Mouse (Mus musculus): ENCODE measurements at regions not wholly inside any gene's neighbourhood (a gene's known extent, or its start where the extent isn't known, plus 50 kb on each side); places are given as distances from the start of the nearest gene placed in this dataset.

- H3K4me3 ChIP-seq (replicated peaks in 1 of 3; ENCODE audit: low read depth in 2 of 3, low read length in 2 of 3, poor library complexity in 1 of 3), result no peak overlapping the region
- TF ChIP-seq MAFK (IDR thresholded peaks at IDR 0.05; ENCODE audit: insufficient replicate concordance, low read length) (no peak), BHLHE40 (IDR thresholded peaks at IDR 0.05; ENCODE audit: low read depth, low read length) (no peak), HCFC1 (IDR thresholded peaks at IDR 0.05; ENCODE audit: low read depth, low read length) (no peak), CHD1 (IDR thresholded peaks at IDR 0.05; ENCODE audit: low read depth, low read length) (no peak), USF1 (IDR thresholded peaks at IDR 0.05; ENCODE audit: low read depth, low read length) (no peak), JUN (IDR thresholded peaks at IDR 0.05; ENCODE audit: insufficient read depth, low read depth, low read length) (no peak), MAX (IDR thresholded peaks at IDR 0.05; ENCODE audit: low read length) (no peak), UBTF (IDR thresholded peaks at IDR 0.05; ENCODE audit: low read depth, low read length) (no peak), ELF1 (IDR thresholded peaks at IDR 0.05; ENCODE audit: low read depth, low read length) (no peak), USF2 (conservative IDR thresholded peaks at IDR 0.05; ENCODE audit: low read depth, low read length) (no peak)
- in situ Hi-C loops (cut with MboI; ENCODE audit: low pct_ligation_motif_present, low pct_unique_long_range_greater_than_20kb, low sequenced_read_pairs) (loop anchor here (25.0 kb wide), 1 partner anchor 440 kb away; no protein-coding TSS in a partner anchor), dilution Hi-C loops (cut with MboI; ENCODE audit: extremely low pct_ligation_motif_present, extremely low pct_unique_long_range_greater_than_20kb, low sequenced_read_pairs) (no loop called here)
- H3K36me3 ChIP-seq (replicated peaks in 1 of 2; ENCODE audit: control insufficient read depth in 1 of 2, insufficient read depth in 1 of 2, low read length in 1 of 2), result peaks cover 4 to 29% of the 10 kb centered on the region in 2 experiments
- no peak for DNase-seq (ENCODE audit: extremely low read depth)
- peaks cover 5% of the 10 kb centered on the region for H3K79me2 ChIP-seq (replicated peaks; ENCODE audit: control insufficient read depth, extremely low read depth, insufficient read depth, poor library complexity, severe bottlenecking)
- no peaks in the 10 kb centered on the region for H3K27me3 ChIP-seq (replicated peaks)
- no peak overlapping the region for H3K9ac ChIP-seq (ENCODE audit: insufficient read depth, low read depth)
- peaks cover 2% of the 10 kb centered on the region for H3K9me3 ChIP-seq (replicated peaks; ENCODE audit: low read length)
- no peak overlapping the region for H3K27ac ChIP-seq (ENCODE audit: insufficient read depth, low read depth)
- H3K4me2 ChIP-seq (ENCODE audit: insufficient read depth, low read depth, poor library complexity, severe bottlenecking), result no peak overlapping the region
- H3K4me1 ChIP-seq (ENCODE audit: control insufficient read depth in 1 of 2, insufficient read depth in 2 of 2), result peaks cover 0 to 14% of the 10 kb centered on the region in 2 experiments; a peak in 3 of 4 replicates
These were observed 152.1 kb downstream of the Katnal1 start for GRCm38 (mm10) chr5:148776796-148777659.

- no peak overlapping the region for H3K4me2 ChIP-seq (ENCODE audit: insufficient read depth, low read depth, poor library complexity, severe bottlenecking)
- no peaks in the 10 kb centered on the region for H3K27me3 ChIP-seq (replicated peaks)
- H3K36me3 ChIP-seq (replicated peaks in 1 of 2; ENCODE audit: control insufficient read depth in 1 of 2, insufficient read depth in 1 of 2, low read length in 1 of 2), result peaks cover 8 to 43% of the 10 kb centered on the region in 2 experiments
- peaks cover 0 to 14% of the 10 kb centered on the region in 2 experiments; a peak in 3 of 4 replicates for H3K4me1 ChIP-seq (ENCODE audit: control insufficient read depth in 1 of 2, insufficient read depth in 2 of 2)
- dilution Hi-C loops (cut with MboI; ENCODE audit: extremely low pct_ligation_motif_present, extremely low pct_unique_long_range_greater_than_20kb, low sequenced_read_pairs), result no loop called here
- peaks cover 5% of the 10 kb centered on the region for H3K79me2 ChIP-seq (replicated peaks; ENCODE audit: control insufficient read depth, extremely low read depth, insufficient read depth, poor library complexity, severe bottlenecking)
- H3K4me3 ChIP-seq (replicated peaks in 1 of 3; ENCODE audit: low read depth in 2 of 3, low read length in 2 of 3, poor library complexity in 1 of 3), result no peak overlapping the region
- no peak overlapping the region for H3K9ac ChIP-seq (ENCODE audit: insufficient read depth, low read depth)
- H3K27ac ChIP-seq (ENCODE audit: insufficient read depth, low read depth), result no peak overlapping the region
- H3K9me3 ChIP-seq (replicated peaks; ENCODE audit: low read length), result peaks cover 2% of the 10 kb centered on the region
- in situ Hi-C loops (cut with MboI; ENCODE audit: low pct_ligation_motif_present, low pct_unique_long_range_greater_than_20kb, low sequenced_read_pairs), result loop anchor here (25.0 kb wide), 1 partner anchor 438 kb away; no protein-coding TSS in a partner anchor
- no peak for TF ChIP-seq CHD2 (IDR thresholded peaks at IDR 0.05; ENCODE audit: low read length)
- TF ChIP-seq JUND (conservative IDR thresholded peaks at IDR 0.05; ENCODE audit: low read depth, low read length), result no peak
- TF ChIP-seq RCOR1 (conservative IDR thresholded peaks at IDR 0.05; ENCODE audit: low read depth, low read length), result no peak
- no peak for TF ChIP-seq USF2 (conservative IDR thresholded peaks at IDR 0.05; ENCODE audit: low read depth, low read length)
- TF ChIP-seq JUN (IDR thresholded peaks at IDR 0.05; ENCODE audit: insufficient read depth, low read depth, low read length), result no peak
- TF ChIP-seq ETS1 (conservative IDR thresholded peaks at IDR 0.05; ENCODE audit: low read depth, low read length), result no peak
- no peak for TF ChIP-seq MEF2A (IDR thresholded peaks at IDR 0.05; ENCODE audit: borderline replicate concordance, low read depth, low read length)
- no peak for TF ChIP-seq HCFC1 (IDR thresholded peaks at IDR 0.05; ENCODE audit: low read depth, low read length)
- TF ChIP-seq NRF1 (IDR thresholded peaks at IDR 0.05; ENCODE audit: low read depth, low read length), result no peak
- TF ChIP-seq ZNF384 (IDR thresholded peaks at IDR 0.05; ENCODE audit: low read depth, low read length), result no peak
- TF ChIP-seq NELFE (IDR thresholded peaks at IDR 0.05; ENCODE audit: low read depth, low read length), result no peak
- TF ChIP-seq ZKSCAN1 (IDR thresholded peaks at IDR 0.05; ENCODE audit: borderline replicate concordance, low read depth, low read length), result no peak
- TF ChIP-seq PAX5 (IDR thresholded peaks at IDR 0.05; ENCODE audit: low read length), result no peak
- TF ChIP-seq UBTF (IDR thresholded peaks at IDR 0.05; ENCODE audit: low read depth, low read length), result no peak
- TF ChIP-seq MAZ (IDR thresholded peaks at IDR 0.05; ENCODE audit: low read depth, low read length), result no peak
- no peak for TF ChIP-seq USF1 (IDR thresholded peaks at IDR 0.05; ENCODE audit: low read depth, low read length)
- no peak for TF ChIP-seq ELF1 (IDR thresholded peaks at IDR 0.05; ENCODE audit: low read depth, low read length)
- no peak for TF ChIP-seq CHD1 (IDR thresholded peaks at IDR 0.05; ENCODE audit: low read depth, low read length)
- no peak for DNase-seq (ENCODE audit: extremely low read depth)
These were observed 153.9 kb downstream of the Katnal1 start for GRCm38 (mm10) chr5:148775232-148775631.

Data from CH12.LX (cell line).